Mouse (Mus musculus): ENCODE measurements around the gene Kazn. TPM values are rescaled to one million over a fixed set of nuclear protein-coding genes. Genes with fewer than 3 reads are reported as not detected.
A peak's percentile ranks its signal among the peaks of the same experiment; 100 is the strongest.

Gene Kazn
- total RNA-seq, 2 experiments from 2014 or later: 17.0 to 23.0 TPM

GRCm38 (mm10) chr4:142117993-142118392 lies 121.2 kb downstream of the Kazn start:
- no peak for DNase-seq

- DNase-seq: peak; percentile 46
Observed at GRCm38 (mm10) chr4:142113306-142113705, 125.9 kb downstream of the Kazn start.

GRCm38 (mm10) chr4:142103081-142103671 lies 136.0 kb downstream of the Kazn start:
- peak; percentile 33 for DNase-seq

DNA sequence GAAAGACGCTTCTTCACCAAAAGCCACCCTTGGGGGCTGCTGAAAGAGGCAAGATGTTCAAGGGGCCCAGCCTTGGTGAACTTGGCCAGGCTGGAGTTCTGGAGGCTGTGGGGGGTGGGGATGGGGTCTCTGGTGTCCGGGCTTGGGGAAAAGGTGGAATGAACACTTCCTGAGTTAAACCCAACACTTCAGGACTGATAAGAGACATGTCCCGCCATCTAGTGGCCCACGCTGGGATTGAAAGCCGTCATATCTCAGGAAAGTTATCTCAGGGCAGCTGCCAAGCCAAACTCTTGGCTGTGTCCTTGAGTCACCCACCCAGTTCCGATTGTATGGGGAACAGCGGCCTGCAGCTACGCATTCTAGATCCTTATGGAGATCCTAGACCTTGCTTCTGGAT lies 140.9 kb downstream of the Kazn start:
- peak; percentile 88 for DNase-seq

DNA sequence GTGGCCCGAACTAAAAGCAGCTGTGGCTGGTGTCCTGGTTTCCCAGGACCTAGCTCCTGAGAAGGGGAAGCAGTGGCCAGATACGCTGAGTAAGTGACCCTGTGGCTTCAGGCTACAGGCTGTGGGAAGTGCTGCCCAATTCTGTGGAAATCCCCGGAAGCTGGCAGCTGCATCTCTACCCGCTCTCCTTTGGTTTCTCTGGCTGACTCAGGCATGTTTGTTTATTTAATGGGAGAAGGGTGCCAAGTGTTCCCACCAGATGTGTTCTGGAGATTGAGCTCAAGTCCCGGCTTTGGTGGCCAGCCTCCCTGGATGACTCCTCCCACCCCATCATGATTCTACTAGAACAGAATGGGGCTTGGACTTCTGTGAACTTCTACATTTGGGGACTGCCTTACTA lies 141.3 kb downstream of the Kazn start:
- peak; percentile 70 for DNase-seq

DNA sequence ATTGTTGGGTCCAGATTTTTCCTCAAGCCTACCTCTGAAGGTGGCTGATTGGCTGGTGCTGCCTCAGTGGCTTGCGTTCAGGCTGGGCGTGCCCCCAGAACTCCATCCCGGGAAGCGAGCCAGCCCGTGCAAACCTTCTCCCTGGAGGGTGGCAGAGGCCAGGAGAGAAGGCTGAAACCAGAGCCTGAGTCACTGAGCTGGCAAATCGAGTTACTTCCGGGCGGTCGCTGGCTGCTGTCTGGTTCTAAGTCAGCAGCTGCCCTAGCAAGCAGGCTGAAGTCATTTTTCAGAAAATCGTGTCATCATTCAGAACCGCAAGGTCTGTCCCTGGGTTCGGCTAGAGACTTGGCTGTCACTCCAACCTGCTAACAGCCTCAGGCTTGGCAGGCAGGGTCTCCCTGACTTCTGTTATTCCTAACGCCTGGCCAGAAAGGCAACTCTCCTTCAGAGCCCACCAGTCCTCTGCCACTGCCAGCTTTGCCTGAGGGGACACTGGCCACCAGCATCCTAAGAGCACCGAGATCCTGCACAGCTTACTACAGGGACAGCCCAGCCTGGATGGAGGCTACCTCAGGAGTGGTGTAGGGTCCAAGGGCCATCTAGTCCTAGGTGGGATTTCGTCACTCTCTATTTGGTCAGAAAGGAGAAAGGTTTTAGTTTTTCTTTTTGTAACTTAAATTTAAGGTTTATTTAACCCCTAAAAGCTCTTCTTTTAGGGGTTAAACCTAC lies 143.5 kb downstream of the Kazn start:
- DNase-seq: peak; percentile 92

DNA sequence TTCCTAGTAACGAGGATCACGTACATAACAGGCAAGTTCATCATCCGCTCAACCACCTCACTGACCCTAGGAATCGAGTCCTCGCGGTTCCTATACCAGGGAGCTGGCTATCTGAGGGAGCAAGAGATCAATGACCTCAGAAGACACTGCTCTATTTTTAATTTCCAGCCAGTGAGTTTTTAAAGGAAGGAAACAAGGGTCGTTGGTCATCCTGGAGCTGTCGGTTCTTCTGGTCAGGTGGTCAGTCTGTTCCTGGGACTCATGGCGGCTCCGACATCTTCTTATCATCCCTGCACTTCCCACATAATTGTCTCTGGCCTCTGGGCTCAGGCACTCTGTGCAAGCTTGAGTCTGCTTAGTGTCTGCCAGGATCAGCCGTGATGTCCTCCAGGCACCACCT lies 144.8 kb downstream of the Kazn start:
- DNase-seq: no peak

GRCm38 (mm10) chr4:142091100-142091499 lies 148.1 kb downstream of the Kazn start:
- no peak for DNase-seq

DNA sequence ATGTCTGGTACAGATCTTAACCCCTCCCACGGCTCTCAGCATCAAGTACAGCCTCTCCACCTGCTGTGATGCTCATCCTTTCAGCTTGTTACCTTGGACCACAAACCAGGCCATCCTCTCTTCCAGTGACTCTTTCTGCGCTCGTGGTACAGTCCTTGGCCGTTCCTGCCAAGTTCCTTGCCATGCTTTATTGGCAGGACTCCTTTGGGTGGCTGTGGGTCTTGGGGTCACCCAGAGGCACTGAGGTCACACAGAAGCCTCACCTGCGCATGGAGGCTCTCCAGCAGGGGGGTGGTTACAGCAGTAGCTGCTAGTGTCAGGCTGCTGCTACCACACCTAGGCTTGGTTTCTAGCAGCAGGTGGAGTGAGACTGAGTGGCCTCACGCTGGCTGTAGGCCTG lies 149.2 kb downstream of the Kazn start:
- no peak for DNase-seq

DNA sequence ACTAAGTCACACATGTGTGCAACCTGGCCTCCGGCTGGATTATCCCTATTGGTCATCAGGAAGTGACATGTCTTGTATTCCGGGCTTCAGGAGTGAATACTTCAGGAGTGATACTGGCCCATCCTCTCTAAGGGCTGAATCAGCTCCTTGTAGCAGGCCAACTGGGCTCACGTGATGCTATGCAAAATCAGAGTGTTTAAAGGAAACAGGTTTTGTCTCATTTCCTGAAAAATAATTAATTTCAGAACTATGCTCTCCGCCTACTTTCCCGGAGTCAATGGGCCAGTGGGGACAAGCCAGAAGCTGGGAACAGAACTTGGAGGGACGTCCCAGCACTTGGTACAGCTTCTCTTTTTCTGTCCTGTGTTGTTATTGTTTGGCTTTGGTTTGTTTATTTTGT lies 150.4 kb downstream of the Kazn start:
- no peak for DNase-seq

GRCm38 (mm10) chr4:142088409-142088808 lies 150.8 kb downstream of the Kazn start:
- no peak for DNase-seq

GRCm38 (mm10) chr4:142084936-142085563 lies 154.2 kb downstream of the Kazn start:
- DNase-seq: no peak

DNA sequence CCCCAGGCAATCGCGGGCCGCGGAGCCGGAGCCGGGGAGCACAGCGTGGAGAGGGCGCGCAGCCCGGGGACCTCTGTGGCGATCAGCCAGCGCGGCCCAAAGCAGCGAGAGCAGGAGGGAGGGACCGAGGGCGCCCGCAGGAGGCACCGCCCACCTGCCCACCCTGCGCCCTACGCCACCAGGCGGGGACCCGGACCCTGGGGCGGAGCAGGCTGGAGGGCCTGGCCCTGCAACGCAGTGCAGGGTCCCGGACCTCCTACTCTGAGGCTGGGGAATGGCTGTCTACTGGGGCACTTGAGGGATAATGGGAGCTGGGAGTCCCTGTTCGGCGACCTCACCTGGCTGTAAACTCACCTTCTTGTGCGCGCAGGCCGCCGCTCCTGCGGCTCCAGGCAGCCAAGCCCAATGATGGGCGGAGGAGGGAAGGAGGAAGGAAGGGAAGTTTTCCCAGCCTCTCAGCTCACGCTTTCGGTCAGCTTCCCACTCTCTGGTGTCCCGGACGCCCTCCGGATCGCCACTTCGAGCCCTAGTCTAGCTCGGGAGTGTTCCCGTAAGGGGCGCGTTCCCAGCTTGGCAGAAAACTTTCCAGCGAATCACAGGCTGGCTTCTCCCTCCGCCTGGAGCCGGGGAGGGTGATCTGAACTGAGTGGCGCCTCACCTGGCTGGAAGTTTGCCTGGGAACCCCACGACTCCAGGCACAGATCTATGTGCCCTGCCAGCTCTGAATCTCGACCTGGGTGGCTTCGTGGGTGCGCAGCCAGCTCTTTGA lies 154.9 kb downstream of the Kazn start, which contains the start of gene Tmem51:
TSS of gene Tmem51 (minus strand) at position 174 of the 769 bp plus-strand sequence.
- peak; percentile 75 for DNase-seq

DNA sequence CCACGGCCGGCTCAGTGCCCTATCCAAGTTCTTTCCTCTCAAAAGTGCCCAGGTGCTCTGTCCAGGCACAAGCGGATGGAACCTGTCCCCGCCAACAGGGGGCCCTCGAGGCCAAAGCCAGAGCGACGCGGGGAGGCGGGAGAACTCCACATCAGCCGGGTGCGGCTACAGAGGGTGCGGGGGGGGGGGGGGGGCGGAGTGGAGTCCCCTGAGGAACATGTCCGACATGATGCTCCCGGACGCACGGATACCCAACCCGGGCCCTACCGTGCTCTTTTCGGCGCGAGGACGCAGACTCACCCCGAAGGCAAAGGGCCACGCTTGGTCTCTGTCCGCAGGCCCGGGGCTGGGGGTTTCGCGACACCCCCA lies 155.5 kb downstream of the Kazn start:
- DNase-seq: peak; percentile 85

GRCm38 (mm10) chr4:142083193-142083592 lies 156.0 kb downstream of the Kazn start:
- no peak for DNase-seq

GRCm38 (mm10) chr4:142082703-142083102 lies 156.5 kb downstream of the Kazn start:
- DNase-seq: no peak

DNA sequence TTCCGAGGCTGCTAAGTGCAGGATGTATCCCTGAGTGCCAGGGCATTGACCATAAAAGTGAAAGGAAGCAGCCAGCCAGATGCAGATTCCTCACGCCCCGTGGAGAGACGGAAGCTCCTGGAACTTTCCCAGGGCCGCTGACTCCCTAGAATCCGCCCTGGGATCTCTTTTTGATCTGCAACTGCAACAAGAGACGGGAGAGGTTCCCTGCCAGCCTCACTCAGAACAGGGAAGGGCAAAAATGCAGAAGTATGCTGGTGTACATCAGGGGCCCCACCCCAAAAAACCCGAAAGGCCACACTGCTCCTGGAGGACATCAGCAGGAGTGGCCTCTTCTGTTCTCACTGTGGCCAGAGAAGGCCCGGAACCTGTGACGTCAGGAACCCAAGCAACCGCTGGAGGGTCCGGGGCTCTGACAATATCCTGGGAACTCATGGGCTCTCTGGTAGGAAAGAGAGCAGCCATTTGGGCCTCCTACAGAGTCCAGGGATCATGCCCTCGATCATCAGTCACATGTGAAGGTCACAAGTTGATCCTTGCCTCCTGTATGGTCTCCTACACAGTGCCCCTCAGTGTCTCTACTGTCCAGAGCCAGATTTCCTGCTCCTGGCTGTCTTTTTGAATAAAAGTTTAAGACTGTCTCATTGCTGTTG lies 157.4 kb downstream of the Kazn start:
- peak; percentile 57 for DNase-seq

GRCm38 (mm10) chr4:142080901-142081630 lies 158.1 kb downstream of the Kazn start:
- no peak for DNase-seq

GRCm38 (mm10) chr4:142080487-142080767 lies 158.8 kb downstream of the Kazn start:
- no peak for DNase-seq

- no peak for DNase-seq
Observed at GRCm38 (mm10) chr4:142079629-142080486, 159.3 kb downstream of the Kazn start.
